Mouse (Mus musculus) spleen, postnatal 4 days (tissue): ENCODE measurements around the gene Rtl8a.
"Not testable (repeated sequence)": the region's sequence is repeated elsewhere in the genome, so short reads cannot be mapped to it uniquely, and the experiment has no call there.

Source experiments
- DNase-seq, 2 experiments: peaks; one replicate each; pipeline ENCODE4 v3.0.0; 2022; ENCODE audit warnings: low spot score in 2 of 2

Gene Rtl8a

DNA sequence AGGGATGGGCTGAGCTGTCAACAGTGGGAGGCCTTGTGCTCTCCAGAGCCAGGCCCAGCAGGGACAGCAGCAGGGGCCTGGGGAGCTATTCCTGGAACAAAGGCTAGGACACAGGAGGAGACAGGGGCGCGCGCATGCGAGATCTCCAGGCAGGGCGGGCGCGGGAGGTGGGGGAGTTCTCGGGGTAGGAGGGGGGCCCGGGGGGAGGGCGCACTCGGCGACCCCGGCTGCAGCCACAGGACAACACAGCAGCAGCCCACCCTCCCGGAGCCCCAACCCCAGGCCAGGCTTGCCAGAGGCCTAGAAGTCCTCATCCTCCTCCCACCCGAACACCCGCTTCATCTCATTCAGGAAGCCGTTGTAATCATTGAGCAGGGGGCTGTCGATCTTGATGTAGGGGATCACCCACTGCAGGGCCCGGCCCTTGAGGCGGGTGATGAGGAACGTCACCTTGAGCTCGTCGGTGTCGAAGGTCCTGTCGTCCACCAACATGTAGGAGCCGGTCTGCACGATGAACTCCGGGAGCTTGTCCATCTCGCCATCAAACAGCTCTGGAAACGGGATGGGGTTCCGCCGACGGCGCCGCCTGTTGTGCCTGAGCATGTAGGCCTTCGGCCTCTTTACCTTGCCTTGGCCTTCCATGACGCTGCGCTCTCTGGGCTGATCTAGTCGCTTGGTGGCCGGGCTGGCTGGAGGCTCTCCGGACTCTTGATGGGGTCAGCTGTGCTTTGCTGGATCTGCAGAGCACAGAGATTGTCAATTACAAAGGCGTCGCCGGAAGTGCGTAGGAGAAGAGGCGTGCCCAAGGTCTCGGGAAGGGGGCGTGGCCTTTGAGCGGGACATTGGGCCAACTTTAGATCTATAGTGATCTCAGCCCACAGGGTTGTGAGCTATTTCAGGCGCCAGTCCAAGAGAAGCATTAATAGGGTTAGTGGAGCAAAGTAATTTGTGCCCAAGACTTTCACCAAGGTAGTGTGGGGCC is at the start of gene Rtl8a:
Gene Rtl8a, minus strand, starts transcription at position 703 of the 982 bp plus-strand sequence.
- DNase-seq: peak; percentile 43 to 73

DNA sequence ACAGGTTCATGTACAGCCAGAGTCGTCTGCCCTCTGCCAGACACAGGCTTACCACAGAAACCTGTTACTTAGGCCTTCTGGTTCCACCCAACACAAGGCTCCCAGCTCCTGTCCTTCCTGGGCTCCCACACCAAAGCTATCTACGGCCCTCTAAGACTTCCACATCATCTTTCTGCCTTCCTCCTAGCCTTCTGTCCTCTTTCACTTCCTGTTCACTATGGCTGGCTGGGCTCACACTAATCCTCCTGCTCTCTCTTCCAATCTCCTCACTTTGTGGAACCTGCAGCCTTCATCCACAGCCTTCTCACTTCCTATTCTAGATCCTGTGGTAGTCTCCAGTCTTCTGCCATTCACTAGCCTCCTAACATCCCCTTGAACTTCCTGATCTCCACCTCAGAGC is 49.7 kb upstream of the Rtl8a start:
- no peak for DNase-seq

DNA sequence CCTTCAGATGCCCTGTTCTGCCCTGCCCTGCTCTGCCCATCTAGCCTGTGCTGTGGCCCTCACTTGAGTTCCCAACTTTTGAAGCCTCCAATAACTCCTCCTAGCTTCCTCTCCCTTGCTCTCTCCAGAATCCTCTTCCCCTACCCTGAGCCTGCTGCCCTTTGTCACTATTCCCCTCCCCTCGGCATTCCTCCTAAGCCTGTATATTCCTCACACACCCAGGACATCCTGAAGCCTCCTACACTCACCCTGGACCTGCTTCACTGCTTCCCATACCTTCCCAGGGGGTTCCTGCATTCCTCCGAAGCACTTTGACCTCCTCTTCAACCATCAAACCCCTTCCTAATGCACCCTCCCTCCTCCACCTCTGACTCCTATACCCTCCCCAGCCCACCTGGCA is 48.6 kb upstream of the Rtl8a start:
- DNase-seq: no peak

DNA sequence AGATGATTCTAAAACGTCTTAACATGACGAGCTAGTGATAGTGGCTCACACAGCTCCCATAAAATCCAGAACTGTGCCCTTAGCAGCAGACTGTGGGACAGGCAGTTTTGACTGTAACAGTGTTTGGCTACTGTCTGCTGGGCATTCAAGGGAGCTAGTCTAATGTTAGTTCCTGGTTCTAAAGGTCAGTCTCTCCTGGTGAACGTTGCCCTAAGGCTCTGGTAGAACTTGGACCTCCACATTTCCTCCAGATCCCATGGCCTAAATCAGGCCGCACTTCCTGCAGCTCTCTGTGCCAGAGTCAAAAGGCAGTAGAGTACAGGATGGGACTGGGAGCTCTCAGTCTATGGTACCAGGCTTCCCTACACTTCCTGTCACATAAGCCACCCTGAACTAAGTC is 41.2 kb upstream of the Rtl8a start:
- DNase-seq: not testable (repeated sequence)

DNA sequence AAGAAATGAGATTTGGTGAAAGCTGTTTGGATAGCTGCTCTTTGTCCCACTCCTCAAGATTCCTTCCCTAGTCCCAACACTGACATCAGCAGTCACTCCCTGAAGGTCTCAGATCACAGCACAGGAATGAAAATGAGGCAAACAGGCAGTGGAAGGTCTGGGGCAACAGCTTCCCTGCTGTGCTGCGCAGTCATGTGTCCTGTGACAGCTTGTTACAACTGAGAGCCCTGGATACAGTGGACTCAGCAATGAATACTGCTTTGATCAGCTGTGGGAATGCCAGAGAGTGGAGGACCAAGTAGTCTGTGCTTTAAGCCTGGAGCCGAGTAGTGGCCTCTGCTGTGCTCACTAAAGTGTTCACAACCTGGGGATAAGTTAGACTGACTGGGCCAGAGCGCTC is 39.2 kb upstream of the Rtl8a start:
- not testable (repeated sequence) for DNase-seq

DNA sequence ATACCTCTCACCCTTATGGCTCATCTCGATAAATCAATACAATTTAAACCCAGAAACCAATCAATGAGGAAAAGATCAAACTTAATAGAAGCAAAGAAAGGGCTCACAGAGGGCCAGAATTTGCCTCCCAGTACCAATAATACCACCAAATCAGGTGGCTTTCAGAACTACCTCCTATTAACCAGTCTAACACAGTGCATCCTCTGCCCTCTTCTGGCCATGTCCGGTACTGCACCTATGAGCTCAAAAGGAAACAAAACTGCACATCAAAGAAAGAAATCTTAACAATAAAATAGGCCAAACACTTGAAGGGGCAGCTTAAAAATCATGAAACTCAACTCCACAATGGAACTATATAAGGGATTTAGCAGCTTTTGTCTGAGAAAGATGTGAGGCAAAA is 33.5 kb upstream of the Rtl8a start:
- peak; percentile 18 to 72 for DNase-seq

DNA sequence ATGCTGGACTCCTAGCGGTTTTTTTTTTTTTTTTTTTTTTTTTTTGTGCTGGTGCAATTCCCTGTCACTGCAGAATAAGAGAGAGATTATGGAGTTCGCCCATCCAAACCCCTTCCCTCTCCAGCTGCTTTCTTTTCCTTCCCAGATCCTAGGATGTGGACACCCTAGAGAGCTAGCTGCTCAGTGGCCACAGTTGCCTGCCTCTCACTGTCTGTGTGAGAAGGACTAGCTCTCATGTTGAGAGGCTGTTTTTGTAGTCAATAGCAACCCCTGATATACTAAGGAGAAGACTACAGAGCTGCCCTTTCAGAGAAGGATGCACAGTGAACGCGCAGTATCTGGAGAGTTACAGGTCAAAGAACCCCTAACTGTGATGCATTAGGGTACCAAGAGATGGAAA is 27.2 kb upstream of the Rtl8a start:
- not testable (repeated sequence) for DNase-seq

DNA sequence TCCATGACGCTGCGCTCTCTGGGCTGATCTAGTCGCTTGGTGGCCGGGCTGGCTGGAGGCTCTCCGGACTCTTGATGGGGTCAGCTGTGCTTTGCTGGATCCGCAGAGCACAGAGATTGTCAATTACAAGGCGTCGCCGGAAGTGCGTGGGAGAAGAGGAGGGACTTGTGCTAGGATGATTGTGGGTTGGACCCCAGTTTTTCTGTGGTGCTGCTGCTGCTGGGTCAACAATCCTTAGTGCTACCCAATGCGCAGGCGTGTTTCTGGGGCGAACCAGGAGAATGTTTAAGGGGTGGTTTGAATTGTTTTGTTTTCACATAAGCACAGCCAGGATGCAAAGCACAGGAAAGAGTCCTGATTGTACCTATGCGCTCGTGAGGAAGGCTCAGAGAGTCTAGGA is 26.8 kb upstream of the Rtl8a start, which contains the start of gene Rtl8b:
Gene Rtl8b, minus strand, starts transcription at position 115 of the 400 bp plus-strand sequence.
- DNase-seq: peak; percentile 26 to 67

DNA sequence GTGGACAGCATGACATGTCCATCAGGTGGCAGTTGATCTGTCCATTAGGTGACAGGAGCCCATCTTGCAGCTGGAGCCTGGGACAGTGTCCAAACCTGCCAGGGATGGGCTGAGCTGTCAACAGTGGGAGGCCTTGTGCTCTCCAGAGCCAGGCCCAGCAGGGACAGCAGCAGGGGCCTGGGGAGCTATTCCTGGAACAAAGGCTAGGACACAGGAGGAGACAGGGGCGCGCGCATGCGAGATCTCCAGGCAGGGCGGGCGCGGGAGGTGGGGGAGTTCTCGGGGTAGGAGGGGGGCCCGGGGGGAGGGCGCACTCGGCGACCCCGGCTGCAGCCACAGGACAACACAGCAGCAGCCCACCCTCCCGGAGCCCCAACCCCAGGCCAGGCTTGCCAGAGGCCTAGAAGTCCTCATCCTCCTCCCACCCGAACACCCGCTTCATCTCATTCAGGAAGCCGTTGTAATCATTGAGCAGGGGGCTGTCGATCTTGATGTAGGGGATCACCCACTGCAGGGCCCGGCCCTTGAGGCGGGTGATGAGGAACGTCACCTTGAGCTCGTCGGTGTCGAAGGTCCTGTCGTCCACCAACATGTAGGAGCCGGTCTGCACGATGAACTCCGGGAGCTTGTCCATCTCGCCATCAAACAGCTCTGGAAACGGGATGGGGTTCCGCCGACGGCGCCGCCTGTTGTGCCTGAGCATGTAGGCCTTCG is 26.2 kb upstream of the Rtl8a start:
- not testable (repeated sequence) for DNase-seq

DNA sequence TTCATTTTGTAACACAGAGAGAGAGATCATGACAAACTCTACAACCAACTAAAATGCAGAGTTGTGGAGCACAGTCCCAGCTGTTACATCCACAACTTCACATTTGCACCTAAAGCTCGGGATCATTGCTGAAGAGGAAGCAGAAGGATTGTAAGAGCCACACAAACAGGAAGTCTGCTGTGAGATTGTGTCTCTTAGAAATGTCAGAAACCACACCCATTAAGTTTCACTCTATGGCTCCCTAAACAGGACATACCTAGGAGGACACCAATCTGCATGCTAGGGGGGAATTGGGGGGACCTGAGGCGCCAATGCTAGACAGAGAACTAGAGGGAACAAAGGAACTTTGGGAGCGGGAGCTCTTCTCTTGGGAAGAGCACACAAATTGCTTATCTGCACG is 9.4 kb upstream of the Rtl8a start:
- DNase-seq: not testable (repeated sequence)

DNA sequence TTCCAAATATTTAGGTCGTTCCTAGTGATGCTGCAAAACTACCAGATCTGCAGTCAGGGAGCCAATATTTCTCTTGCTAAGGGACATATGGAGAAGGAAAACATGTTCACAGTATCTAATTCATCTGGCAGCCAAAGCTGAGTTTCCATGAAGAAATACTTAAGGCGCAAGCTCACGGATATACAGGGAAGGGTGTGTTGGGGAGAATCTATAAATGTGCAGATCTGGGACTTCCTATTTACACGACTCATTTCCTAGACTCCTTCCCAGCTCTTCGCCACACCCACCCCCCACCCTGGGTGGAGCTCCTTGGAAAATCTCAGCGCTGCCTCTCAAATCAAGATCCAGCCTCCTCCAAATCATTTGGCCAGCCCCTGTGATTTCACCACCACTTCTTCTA is 2.4 kb upstream of the Rtl8a start:
- DNase-seq: no peak

DNA sequence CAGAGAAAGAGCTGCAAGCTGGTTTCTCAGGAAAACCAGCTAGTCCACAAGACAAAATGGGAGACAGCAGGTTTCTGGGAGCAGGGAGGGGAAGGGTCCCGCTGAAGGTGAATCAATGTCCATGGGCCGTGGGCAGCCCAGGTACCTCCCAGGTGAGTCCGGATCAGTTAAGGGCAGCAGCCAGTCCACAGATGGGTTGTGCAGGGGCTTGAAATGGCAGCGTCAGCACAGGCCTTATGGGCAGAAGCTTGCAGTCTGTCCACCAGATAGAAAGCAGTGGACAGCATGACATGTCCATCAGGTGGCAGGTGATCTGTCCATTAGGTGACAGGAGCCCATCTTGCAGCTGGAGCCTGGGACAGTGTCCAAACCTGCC is 890 bp downstream of the Rtl8a start:
- not testable (repeated sequence) for DNase-seq

DNA sequence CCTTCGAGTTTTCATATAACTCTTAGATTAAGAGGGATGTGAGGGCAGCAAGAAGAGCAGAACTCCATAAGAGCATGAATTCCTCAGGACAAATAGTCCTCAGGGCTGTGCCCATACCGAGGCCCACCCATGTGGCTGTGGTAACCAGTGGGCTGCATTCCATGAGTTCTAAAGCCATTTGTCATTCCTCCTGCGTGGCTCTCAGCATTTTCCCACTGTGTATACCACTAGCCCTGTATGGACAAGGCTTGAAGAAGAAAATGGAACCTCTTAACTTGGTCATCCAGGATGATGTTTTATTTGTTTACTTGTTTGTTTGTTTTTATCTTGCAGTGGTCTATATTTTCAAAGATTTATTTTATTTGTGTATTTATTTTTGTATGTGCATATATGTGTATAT is 5.4 kb downstream of the Rtl8a start:
- DNase-seq: not testable (repeated sequence)

DNA sequence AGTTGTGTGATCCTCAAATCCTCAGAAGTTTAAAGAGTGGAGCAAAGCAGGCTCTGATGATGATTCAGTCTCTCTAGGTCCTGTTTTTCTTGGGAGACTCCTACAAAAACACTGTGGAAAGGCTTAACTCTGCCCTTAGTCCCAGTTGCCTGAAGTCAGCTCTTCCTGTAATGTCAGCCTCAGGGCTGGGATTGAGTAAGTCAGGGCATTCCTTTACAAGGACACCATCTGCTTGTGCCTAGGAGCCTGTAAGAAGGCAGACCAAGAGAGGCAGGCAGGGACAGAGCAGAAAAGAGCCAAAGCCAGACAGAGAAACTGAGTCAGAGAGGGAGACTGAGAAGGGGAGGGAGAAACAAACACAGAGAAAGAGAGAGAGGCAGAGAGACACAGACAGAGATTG is 32.1 kb downstream of the Rtl8a start:
- DNase-seq: not testable (repeated sequence)

DNA sequence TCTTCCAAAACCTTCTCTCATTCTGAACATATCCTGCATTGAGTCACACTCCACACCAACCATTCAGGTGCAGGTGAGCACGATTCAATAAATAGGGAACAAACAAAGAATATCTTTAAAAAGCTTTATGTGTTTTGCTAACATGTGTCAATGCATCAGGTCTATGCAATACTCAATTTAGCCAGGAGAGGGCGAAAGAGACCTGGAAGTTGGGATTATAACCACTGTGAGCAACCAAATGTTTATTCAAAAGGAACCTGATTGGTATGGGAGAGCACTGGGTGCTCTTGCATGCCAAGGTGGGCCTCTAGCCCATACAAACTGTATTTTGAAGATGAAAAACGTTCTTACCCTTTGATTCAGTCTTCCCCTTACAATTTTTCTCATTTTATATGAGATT is 32.9 kb downstream of the Rtl8a start:
- DNase-seq: peak; percentile 31 to 71

DNA sequence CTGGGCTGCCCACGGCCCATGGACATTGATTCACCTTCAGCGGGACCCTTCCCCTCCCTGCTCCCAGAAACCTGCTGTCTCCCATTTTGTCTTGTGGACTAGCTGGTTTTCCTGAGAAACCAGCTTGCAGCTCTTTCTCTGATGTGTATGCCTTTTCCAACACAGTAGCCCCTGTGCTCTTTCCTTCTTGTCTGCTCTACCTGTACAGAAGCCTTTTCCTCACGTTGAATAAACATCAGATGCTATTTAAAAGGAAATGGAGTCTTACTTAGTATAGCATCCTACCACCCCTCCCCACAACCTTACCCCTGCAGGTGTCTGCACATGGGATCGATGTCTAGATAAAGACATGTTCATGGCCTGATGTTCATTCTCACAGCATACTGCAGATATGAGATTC is 34.6 kb downstream of the Rtl8a start, which contains the start of gene Gm14597:
Gene Gm14597, minus strand, starts transcription at position 101 of the 400 bp plus-strand sequence.
- not testable (repeated sequence) for DNase-seq

DNA sequence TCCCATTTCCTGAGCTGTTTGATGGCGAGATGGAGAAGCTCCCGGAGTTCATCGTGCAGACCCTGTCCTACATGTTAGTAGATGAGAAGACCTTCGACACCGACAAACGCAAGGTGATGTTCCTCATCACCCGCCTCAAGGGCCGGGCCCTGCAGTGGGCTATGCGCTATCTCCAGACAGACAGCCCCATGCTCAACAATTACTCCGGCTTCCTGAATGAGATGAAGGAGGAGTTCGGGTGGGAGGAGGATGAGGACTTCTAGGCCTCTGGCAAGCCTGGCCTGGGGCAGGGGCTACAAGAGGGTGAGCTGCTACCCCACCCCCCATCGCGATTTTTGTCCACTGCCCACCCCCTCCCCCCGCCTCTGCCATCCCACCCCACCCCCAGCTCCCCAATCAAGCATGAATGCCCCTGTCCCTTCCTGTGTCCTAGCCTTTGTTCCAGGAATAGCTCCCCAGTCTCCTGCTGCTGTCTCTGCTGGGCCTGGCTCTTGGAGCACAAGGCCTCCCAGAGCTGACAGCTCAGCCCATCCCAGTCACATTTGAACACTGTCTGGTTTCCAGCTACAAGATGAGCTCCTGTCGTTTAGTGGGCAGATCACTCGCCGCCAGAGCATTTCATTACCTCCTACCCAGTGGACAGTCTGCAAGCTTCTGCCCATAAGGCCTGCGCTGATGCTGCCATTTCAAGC is 35.2 kb downstream of the Rtl8a start:
- no peak for DNase-seq

DNA sequence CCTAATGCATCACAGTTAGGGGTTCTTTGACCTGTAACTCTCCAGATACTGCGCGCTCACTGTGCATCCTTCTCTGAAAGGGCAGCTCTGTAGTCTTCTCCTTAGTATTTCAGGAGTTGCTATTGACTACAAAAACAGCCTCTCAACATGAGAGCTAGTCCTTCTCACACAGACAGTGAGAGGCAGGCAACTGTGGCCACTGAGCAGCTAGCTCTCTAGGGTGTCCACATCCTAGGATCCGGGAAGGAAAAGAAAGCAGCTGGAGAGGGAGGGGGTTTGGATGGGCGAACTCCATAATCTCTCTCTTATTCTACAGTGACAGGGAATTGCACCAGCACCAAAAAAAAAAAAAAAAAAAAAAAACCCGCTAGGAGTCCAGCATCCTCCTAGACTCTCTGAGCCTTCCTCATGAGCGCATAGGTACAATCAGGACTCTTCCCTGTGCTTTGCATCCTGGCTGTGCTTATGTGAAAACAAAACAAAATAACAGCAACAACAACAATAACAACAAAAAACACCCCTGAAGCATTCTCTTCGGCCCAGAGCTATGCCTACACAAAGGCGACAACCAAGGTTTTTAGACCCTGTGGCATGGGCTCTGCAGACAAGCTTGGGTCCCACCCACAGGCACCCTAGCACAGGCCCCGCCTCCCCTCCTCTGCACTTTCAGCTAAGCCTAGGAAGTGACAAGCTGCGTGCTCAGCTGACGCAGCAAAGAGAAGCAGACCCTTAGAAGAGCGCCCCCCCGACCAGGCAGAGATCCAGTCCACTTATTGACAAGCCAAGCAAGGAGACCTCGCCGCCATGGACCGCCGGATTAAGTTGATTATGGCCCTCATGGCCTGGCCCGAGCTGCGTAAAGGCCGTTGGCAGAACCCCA is 36.0 kb downstream of the Rtl8a start, which contains the start of gene Rtl8c:
Gene Rtl8c, plus strand, starts transcription at position 791 of the 880 bp plus-strand sequence.
- DNase-seq: peak; percentile 15 to 60

DNA sequence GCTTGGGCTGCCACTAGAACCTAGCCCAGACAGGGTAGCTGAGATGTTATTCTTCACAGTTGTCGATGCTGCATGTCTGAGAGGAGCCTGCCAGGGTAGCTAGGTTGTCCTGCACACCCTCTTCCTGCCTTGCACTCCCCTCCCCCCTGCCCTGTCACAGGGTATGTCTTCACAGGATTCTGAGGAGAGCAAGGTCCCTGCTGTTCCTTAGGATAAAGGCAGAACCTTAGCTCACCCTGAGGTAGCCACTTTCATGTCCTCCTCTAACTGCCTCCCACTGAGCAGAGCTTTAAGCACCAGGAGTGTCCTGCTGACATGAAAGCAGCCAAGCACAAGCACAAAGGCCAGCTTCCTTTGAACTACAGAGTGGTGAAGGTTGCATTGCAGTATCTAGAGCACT is 37.3 kb downstream of the Rtl8a start:
- not testable (repeated sequence) for DNase-seq

DNA sequence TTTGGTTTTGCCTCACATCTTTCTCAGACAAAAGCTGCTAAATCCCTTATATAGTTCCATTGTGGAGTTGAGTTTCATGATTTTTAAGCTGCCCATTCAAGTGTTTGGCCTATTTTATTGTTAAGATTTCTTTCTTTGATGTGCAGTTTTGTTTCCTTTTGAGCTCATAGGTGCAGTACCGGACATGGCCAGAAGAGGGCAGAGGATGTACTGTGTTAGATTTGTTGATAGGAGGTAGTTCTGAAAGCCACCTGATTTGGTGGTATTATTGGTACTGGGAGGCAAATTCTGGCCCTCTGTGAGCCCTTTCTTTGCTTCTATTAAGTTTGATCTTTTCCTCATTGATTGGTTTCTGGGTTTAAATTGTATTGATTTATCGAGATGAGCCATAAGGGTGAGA is 43.5 kb downstream of the Rtl8a start:
- peak; percentile 21 to 76 for DNase-seq
